Mouse (Mus musculus) ovary, postnatal 14 days (tissue): ENCODE measurements at regions not wholly inside any gene's neighbourhood (a gene's known extent, or its start where the extent isn't known, plus 50 kb on each side); places are given as distances from the start of the nearest gene placed in this dataset.

ENCODE experiments used
- DNase-seq: peaks from one replicate; pipeline ENCODE4 v3.0.0; 2022; ENCODE audit warnings: low spot score

DNA sequence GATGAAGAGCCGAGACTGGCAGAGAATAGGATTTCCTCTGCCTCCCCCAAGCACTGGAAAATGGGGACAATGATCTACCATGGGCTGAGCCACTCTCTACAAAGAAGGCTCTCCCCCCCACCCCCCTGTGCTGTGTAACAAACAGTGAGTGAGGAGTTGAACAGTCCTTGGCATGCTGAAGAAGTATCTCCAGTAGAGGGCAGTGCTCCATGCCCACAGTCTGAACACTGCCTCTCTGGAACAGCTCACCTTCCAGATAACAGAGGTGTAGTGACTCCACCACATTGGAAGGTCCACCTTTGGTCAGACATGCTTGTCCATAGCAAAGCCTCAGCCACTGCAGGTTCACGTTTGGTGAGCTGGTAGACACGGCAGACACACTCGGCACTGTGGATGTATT, 85.2 kb upstream of the Bach2 start:
- peak; percentile 12 for DNase-seq

DNA sequence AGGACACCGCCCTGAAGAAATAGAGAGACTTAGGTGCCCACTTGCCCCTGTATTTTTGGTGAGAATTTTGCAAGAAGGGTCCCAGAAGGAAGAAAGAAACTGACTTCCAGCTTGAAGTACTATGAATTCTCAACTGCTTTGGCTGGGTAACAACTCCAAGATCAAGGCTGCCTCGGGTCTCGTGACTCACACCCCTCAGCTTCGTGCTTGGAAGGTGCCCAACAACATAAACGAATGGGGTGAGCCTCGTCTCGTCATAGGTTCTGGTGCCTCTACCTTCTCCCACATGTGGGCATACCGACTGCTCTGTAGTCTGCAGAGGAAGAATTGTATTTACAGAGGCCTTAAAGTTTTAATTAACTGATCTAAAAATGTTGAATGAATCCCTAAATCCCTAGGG, 81.6 kb upstream of the Bach2 start:
- no peak for DNase-seq

DNA sequence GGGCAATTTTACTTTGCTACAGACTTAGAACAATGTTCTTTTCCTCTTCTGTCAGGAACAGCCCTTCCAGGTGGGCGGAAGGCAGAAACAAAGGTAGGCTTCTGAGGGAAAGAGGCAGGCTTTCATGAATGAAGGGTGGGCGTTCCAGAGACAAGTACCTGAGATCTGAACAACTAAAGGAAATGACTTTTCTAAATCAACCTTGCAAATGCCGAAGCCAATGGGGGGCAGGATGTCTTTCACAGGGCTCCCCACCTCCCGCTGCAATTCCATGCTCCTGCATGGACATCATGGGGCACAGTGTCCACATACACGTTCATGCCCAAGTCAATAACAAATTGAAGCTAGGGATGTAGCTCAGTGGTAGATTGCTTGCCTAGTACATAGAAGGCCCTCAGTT, 80.2 kb upstream of the Bach2 start:
- no peak for DNase-seq

DNA sequence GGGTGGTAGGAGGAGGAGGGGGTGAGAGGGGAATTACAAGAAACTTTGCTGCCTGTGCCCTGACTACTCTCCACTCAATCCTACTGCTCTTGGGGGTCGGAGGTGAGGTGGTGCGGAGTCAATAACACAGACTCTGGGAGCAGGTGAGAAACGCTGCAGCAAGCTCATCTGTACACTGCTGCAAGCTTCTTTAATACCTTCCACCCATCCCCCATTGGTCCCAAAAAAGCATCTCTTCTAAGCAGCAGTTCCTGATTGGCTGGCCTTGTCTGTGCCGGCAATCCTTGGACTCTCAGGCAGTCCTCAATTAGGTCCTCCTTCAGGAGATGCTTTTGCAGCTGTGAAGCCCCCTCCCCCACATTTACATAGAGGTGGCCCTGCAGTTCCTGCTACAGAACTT, 79.7 kb upstream of the Bach2 start:
- DNase-seq, result no peak

DNA sequence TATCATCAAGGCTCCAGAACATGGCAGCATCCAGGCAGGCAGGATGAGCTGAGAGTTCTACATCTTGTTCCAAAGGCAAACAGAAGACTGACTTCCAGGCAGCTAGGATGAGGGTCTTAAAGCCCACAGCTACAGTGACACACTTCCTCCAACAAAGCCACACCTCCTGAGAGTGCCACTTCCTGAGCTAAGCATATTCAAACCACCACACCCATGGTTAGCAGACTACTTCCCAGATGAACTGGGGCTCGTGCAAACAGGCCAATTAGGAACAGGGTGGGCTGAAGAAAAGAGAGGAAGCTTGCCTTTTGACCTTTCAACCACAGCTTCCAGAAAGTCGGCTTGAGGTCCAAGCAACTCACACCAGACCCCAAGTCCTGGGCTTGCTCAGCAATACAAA, 77.8 kb upstream of the Bach2 start:
- no peak for DNase-seq

DNA sequence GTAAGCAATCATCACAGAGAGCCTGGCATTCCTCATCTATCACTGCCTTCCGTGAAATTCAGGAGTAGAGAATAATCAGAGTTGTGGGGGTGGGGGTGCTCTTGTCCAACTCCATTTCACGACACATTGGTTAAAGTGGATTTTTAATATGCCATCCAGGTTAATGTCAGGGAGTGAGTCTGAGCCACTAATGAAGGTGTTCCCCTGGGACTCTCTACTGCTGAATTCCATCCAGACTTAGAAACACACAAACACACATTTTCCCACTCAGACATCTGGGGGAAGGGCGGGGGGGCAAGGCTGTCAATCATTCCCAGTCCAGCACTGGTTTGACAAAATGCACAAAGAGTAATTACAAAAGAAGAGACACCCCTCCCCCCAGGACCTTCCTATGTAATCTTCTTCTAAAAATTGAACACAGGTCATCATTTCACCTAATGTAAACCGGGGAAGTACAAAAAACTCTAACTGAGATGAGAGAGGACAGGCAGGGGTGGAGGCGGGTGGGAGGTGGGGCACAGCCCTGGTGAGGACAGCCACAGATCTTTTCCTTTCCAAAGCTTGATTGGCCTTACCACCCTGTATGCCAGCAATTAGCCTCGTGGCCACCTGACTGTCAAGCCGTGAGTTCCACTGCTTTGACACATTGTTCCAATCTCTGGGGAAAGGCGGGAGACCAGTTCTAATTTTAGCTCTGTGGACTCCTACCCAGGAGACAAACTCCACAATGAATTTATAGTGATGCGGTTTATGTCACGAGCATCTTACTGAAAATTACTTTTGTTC, 76.5 kb upstream of the Bach2 start:
- DNase-seq, result no peak

DNA sequence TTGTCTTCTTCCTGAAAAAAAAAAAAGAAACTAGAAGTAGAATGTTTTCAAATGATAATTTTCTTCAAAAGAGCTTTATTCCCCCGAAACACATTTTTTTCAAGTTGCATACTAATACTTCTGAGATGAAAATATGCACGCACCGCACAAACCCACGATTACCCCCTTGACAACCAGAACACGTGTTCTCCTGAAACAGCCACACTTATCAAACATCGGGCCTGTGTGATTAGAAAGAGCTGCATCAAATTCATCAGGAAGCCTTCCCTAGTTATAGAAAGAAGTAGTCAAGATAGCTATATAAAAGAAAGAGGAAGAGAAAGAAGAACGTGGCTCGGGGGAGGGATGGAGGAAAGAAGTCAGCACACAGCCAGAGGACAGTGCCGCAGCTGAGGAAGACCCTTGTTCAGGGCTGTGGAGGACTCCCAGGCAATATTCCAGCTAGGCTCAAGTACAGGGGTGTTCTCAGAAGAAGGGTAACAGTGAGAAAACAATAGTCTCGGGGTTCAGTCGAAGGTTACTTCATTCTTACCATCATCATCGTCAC, 75.8 kb upstream of the Bach2 start:
- no peak for DNase-seq

DNA sequence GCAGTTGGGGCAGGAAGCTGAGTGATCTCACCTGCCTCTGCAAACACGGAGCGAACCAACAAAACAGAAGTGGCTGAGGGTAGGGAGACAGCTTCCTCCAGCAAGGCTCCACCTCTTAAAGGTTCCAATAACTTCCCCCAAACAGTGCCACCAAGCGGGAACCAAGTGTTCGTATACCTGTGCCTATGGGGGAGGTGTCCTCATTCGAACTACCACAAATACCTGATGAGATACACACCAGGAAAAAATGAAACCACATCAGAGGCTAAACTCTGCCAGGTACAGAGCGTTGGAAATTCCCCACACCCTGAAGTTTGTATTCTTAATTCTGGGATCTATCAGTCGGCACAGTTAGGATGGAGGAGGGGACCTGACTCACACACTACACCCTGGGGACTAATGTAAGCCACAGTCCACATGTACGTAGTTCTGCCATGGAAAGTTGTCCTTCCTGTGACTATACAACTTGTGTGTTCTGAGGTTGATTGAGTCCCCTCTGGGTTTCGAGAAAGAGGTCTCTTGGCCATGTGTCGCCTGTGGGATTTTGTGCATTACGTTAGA, 74.4 kb upstream of the Bach2 start:
- DNase-seq, result no peak

DNA sequence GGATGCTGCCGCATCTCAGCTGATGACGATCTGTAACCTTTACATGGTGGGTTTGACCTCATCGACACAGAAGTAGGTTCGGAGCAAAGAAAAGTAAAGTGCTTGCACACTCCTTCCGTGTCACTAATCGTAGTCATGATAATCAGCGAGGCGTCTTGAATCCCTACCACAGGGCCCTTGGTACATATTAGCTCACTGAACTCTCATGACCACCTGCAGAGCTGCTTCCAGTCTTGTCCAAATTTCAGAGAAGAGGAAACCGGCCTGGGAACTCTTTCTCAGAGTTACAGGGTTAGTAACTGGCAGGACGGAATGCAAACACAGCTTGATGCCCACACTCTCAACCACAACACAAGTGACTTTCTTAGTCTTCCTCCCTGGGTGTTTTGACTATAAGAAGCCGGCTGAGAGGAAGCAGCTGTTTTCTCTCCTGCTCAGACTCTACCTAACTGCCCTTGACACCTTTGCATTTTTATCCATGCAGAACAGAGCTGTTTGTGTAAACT, 73.8 kb upstream of the Bach2 start:
- DNase-seq, result no peak

DNA sequence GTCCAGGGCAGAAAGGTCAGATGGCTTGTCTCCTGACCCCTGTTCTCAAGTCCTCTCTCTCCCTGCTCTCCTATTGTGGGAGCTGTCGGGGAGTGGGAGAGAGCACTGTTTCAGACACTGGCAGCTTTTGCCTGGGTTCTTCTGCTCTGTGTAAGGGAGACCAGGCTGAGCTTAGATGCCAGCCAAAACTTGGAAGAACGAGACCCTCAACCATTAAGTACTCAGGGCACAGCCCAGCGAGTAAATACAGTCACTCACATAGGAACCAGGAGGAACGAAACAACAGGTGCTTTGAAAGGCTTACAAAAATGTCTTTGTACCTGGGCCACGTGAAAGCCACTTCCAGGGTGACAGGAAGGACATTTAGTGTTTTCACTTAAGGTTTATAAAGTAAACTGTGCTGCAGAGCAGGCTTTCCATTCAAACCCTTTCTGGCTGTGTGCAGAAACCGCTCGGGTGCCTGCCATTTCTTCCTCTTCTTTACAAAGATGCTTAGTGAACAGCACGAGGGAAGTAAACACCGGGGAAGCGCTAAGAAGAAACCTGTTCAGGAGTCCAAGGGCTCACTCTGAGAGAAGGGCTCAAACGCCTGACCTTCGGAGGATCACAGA, 72.6 kb upstream of the Bach2 start:
- no peak for DNase-seq

DNA sequence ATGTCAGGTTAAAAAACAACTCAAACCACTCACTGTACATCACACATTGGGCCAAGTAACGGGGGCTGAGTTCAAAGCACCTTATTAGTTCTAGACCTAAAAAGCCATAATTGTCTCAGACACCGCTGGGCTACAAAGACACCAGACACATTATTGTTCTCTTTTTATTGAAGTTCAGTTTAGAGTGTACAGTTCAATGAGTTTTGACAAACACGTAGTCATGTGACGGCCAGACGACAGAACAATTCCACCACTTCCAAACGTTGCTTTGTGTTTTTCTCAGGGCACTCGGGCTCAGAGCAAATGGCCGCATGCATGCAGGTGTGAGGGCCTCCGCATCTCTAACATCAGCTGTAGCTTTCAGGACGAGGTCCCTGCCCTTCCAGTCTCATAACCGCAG, 71.5 kb upstream of the Bach2 start:
- no peak for DNase-seq

DNA sequence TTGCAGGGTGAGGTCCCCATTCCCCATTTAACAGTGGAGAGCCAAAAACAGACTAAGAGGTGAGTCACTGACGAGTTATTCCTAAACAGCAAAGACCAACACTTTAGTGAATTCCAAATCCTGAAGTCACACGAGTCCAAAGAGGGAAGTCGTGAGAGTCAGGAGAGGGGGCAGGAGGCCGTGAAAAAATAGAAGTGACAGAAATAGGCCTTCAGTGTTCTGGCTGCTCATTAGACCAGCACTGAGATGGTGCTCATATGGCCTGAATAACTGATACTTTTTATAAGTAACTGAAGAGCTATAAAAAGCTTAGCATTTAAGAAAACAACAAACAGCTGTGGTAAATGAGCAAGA, 68.5 kb upstream of the Bach2 start:
- no peak for DNase-seq

DNA sequence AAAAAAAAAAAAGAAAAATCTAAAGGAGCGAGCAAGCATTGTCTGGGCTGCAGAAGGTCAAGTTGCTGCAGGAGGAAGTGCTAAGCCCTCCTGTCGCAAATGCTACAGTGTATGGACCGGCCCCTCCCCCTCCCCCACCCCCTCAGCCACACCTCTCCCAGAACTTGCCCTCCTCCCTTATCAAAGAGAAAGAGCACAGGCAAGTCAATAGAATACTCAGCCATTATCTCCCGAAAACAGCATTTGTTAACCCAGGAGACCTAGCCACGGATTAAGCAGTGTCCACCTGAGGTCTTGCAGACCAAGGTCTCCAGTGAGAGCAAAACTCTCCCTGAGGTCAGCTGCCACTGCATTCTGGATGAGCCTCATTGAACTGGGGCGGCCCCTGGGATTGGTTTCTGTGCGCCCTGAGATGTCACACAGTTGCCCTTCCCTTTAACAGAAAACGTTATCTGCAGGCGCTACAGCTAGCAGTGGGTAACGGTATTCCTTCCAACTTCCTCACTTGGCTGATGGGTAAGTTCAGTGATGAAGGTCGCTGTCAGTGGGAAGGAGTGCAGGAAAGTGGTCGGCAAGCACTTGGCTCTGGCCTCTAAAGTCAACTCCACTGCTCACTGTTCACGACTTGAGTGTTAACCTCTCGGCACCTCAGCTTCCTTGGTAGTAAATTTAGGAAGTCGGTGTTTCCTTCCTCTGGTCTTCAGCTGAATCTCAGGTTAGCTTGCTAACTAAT, 68.0 kb upstream of the Bach2 start:
- DNase-seq, result no peak

DNA sequence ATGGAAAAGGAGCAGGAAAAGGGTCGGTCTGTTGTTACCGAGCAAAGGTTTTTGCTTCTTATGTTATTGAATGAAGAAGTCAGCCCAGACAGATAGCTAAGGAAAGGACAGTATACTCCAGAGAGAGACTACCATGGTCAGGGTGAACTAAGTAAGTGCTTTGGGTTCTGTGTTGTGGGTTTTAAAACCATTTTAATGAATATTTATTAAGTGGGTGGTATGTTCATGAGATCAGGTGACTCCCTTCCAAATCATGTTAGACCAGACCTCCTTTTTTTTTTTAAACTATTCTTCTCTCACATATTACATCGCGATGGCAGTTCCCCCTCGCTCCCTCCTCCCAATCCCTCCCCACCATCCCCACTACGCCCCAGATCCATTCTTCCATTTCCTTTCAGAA, 67.3 kb upstream of the Bach2 start:
- no peak for DNase-seq

DNA sequence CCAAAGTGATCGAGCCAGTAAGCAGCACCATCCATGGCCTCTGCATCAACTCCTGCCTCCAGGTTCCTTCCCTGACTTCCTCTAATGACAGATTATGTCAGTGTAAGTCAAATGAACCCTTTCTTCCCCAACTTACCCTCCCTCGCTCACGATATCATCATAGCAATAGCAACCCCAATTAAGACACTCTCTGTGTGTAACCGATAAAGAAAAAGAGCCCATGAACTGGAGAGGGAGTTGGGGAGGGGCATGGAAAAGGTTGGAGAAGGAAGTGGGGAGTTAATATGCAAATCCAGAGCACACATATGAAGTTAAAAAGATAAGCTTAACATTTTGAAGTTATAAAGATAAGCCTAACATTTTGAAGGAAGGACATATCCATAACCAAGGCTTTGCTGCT, 65.6 kb upstream of the Bach2 start:
- no peak for DNase-seq

DNA sequence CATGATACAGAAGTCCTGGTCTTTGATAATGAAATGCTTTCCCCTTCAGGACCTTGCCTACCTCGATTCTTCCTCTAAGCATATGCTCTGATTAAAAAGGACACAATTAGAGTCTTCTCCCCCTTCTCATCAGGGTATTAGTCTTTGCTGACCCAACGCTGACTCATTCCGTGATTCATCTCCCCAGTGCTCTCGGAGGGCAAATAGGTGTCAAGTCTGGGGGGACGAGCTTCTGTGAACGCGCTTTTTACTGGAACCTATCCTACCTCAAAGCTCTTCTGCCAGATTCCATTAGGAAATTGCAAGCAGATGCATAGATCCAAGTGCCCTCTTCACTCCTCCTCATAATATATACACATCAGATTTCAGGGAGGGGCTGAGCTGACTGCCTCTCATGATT, 63.8 kb upstream of the Bach2 start:
- DNase-seq, result no peak

DNA sequence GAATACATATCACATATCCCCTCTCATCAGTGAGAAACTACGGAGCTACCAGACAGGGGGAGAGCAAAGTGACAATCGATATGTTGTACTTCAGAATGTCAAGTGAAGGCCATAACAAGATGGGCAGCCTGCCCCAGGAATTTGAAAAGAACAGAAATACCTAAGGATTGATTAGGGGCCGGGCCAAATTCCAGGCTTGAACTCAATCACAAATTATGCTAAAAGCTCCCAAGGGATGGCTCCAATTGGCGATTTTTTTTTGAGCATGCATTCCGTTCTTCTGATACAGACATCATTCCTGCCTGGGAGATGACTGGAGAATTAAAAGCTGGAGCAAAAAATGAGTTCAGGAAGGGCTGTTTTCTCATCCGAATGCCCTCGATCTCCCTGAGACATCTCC, 63.4 kb upstream of the Bach2 start:
- DNase-seq, result no peak

DNA sequence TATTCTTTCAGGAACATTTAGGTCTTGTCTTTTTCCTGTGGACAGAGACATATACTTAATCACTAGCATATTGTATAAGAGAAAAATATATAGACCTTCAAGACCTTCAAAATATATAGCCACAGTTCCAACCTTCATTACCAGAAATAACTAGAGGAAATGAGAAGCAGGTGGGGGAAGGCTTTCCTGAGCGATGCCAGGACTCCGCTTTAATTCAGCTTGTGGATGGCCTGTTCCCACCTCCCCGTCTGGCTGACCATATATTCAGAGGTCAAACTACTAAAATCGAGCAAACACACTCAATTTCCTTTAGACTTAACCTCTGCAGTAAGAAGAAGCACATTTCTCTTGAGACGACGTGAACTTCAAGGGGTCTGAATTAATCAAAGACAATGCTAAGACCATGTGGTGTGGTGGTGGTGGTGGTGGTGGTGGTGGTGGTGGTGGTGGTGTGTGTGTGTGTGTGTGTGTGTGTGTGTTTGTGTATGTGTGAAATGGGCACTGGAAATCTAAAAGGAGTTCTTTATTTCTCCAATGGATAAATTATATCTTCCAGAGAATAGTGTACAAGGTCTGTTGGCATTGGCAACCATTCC, 62.7 kb upstream of the Bach2 start:
- no peak for DNase-seq

DNA sequence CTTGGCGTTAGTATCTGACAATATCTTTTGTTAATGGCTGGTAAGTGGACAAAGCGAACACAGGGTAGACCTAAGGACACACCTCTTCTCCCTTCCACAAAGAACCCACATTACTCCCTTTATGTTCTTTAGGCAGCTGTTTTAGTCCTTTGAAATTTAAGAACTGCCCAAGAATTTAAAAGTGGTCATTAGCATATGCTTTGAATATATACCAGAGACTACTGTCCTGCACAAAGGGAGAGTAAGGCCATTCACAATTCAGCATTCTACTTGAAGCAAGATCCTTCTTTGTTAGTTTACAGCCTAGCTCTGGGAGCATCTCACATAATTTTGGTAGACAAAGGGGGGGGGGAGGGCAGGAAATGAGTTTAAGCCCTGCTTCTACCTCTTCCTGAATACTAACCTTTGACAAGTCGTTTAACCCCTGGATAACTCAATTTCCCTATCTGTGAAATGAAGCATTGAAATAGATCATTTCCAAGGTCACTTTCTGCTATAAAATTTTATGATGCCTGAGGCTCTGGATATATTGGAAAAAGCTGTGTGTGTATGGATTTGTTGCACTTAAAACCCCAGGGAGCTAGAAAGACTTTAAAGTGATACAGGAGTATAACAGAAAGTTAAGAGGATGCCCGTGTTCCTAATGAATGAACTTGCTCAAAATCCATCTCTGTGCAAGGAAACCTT, 62.0 kb upstream of the Bach2 start:
- no peak for DNase-seq

DNA sequence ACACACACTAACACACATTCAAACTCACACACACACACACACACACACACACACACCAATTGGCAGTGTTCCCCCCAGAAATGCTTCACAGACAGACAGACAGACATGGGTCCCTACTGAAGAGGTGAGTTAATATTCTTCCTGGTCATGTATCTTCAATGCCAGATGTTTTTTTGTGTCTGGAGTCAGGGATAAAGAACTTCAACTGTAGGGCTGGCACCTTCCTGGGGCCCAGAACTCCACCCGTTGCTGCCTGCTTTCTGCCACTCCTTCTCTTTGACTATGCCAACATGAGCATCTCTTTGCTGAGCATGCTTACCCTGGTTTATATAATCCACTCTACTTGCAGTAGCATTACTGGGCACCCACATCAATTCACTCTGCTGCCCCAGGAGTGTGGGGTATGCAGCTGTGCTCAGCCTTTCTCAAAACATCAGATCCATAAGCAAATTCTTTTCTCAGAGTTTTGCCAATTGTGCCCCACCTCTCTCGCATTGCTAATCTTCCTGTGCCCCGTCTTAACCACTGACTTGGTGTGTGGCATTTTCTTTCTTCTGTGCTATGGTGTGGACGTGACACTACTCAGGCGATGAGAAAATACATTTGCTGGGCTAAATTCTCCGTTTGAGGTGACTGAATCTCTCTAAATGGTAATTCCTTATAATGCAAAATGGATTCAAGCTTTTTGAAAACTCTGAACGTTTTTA, 60.5 kb upstream of the Bach2 start:
- no peak for DNase-seq

DNA sequence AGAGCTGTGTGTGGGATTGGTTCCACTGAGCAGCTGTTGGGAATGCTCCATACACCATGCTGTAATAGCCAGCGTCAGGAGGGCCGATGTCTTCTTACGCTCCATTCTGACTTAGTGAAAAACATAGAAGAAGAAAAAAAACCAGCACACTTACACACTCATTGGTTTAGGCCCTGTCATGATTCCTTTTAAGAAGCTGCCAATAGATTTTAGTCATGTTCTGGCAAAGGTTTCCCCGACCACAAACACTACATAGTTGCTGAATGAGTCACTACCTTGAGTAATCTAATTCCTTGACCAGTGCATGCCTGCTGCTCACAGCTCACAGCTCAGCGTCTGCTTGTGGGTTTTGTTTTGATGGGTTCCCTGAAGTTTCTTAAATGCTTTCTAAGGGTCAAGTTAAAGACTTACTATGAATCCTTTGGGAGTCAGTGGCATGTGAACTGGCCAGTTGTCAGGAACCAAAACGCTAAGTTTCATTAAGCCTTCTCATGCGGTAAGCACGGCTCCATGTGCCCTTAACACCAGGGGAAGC, 58.8 kb upstream of the Bach2 start:
- DNase-seq, result peak; percentile 7
